Mouse (Mus musculus): ENCODE data around the gene 2410004B18Rik.

DNA sequence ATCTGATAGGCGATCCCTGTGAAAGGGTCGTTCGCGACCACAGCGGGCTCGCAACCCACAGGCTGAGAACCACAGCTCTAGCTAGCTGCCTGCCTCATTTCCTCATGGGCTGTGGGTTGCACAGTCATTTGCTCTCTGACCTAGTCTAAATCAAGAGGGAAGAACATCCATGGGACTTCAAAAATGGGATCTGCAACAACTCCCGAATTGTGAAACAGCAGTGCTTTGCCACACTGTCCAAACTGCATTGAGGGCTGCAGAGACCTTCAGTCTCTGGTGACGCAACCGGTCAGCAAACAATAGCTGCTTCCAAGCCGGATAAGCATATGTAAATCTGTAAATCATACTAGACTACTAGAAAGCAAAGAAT, 26.2 kb downstream of the 2410004B18Rik start:
- TF ChIP-seq POLR2A (IDR thresholded peaks at IDR 0.05; ENCODE audit: borderline replicate concordance, insufficient read depth, low read length) = no peak
- TF ChIP-seq CTCF (IDR thresholded peaks at IDR 0.05; ENCODE audit: borderline replicate concordance, insufficient read depth, low read depth, low read length) = no peak
